Mouse (Mus musculus) intestine, embryonic 16.5 days (tissue): ENCODE results near the gene Best3. TPM values are rescaled to one million over a fixed set of nuclear protein-coding genes. Genes with fewer than 3 reads are reported as not detected.

Experiments used
- ATAC-seq: fragments of 200-750 bp; cut with Nextera tagmentation; 2 replicates; pipeline ENCODE4 v1.8.0; 2017; ENCODE audit warnings: moderate TSS enrichment, moderate library complexity
- H3K27ac ChIP-seq: fragments of 300-500 bp; sonication (generic); 2 replicates; pipeline ENCODE4 v1.5.1; 2014; ENCODE audit warnings: mild to moderate bottlenecking, low read length
- H3K27me3 ChIP-seq: fragments of 300-500 bp; sonication (generic); replicated peaks from 2 replicates; pipeline ENCODE4 v1.6.1; 2014; ENCODE audit warnings: low read length, control low read depth, mixed read lengths; ENCODE audit not compliant: control insufficient read depth, insufficient read depth
- H3K36me3 ChIP-seq: fragments of 300-500 bp; sonication (generic); 2 replicates; pipeline ENCODE4 v1.6.1; 2014; ENCODE audit warnings: low read length, control low read depth; ENCODE audit not compliant: control insufficient read depth, insufficient read depth
- H3K4me1 ChIP-seq: fragments of 300-500 bp; sonication (generic); 2 replicates; pipeline ENCODE4 v1.6.1; 2014; ENCODE audit warnings: low read length, control low read depth, mixed read lengths; ENCODE audit not compliant: control insufficient read depth, insufficient read depth
- H3K4me2 ChIP-seq: fragments of 300-500 bp; sonication (generic); 2 replicates; pipeline ENCODE4 v1.6.1; 2014; ENCODE audit warnings: low read depth, low read length, control low read depth
- H3K4me3 ChIP-seq: fragments of 300-500 bp; sonication (generic); 2 replicates; pipeline ENCODE4 v1.5.1; 2014; ENCODE audit warnings: mild to moderate bottlenecking, low read length
- H3K9ac ChIP-seq: fragments of 300-500 bp; sonication (generic); 2 replicates; pipeline ENCODE4 v1.6.1; 2014; ENCODE audit warnings: low read depth, low read length
- H3K9me3 ChIP-seq: fragments of 300-500 bp; sonication (generic); 2 replicates; pipeline ENCODE4 v1.6.1; 2016; ENCODE audit warnings: low read length, control low read depth; ENCODE audit not compliant: control insufficient read depth
- WGBS: fragments of 180-500 bp; shearing (Covaris S2); extraction: QIAGEN DNeasy Blood & Tissue Kit; methylation state at CpG from one replicate; pipeline ENCODE4 v1.1.7; 2014; 5-methylcytosine and 5-hydroxymethylcytosine counted together
- polyA plus RNA-seq: library from polyadenylated mRNA; unstranded; fragments of >200 nt; fragmentation: Nextera tagmentation; extraction: Ambion mirVana; gene quantifications from 2 replicates; pipeline ENCODE4 v1.2.1, GENCODE M21; 2015

Best3 gene
- polyA plus RNA-seq = not detected in 2 replicates

GRCm38 (mm10) chr10:116986264-116987082 is at the start of gene Best3:
Gene Best3 (plus strand): TSS chr10:116986314.
- 54% methylated on average over 21 of the region's 21 CpGs for WGBS
- Histone ChIP-seq H3K9ac (no peak within 1 kb of the TSS), H3K4me2 (no peak within 1 kb of the TSS), H3K27me3 (no peaks in the 10 kb centered on the region), H3K36me3 (no peaks in the 10 kb centered on the region), H3K9me3 (no peaks in the 10 kb centered on the region), H3K27ac (no peak within 1 kb of the TSS), H3K4me1 (no peaks in the 10 kb centered on the region), H3K4me3 (no peak within 1 kb of the TSS)
- ATAC-seq = no peak

GRCm38 (mm10) chr10:116943025-116943424 is 43.1 kb upstream of the Best3 start:
- Histone ChIP-seq H3K9me3 (no peaks in the 10 kb centered on the region), H3K4me1 (peaks cover 2% of the 10 kb centered on the region; the same call in 1 of the 2 replicates), H3K36me3 (peaks cover 17% of the 10 kb centered on the region), H3K9ac (no peak overlapping the region), H3K27ac (no peak overlapping the region), H3K4me2 (no peak overlapping the region), H3K27me3 (no peaks in the 10 kb centered on the region), H3K4me3 (no peak overlapping the region)
- WGBS = 96% methylated on average over 6 of the region's 6 CpGs
- ATAC-seq = no peak

- Histone ChIP-seq H3K9me3 (no peaks in the 10 kb centered on the region), H3K4me1 (peaks cover 4% of the 10 kb centered on the region; the same call in 1 of the 2 replicates), H3K9ac (no peak overlapping the region), H3K4me3 (no peak overlapping the region), H3K36me3 (peaks cover 9% of the 10 kb centered on the region), H3K27ac (no peak overlapping the region), H3K27me3 (no peaks in the 10 kb centered on the region), H3K4me2 (no peak overlapping the region)
- no peak for ATAC-seq
- 82% methylated on average over 3 of the region's 3 CpGs for WGBS
Measured at GRCm38 (mm10) chr10:116944144-116944543, 42.0 kb upstream of the Best3 start.

GRCm38 (mm10) chr10:116944940-116945339 is 41.2 kb upstream of the Best3 start:
- H3K4me3 ChIP-seq = no peak overlapping the region
- no peak overlapping the region for H3K27ac ChIP-seq
- peaks cover 8% of the 10 kb centered on the region; the same call in 1 of the 2 replicates for H3K36me3 ChIP-seq
- H3K9me3 ChIP-seq = no peaks in the 10 kb centered on the region
- H3K27me3 ChIP-seq = no peaks in the 10 kb centered on the region
- ATAC-seq = no peak
- H3K9ac ChIP-seq = no peak overlapping the region
- H3K4me2 ChIP-seq = no peak overlapping the region
- H3K4me1 ChIP-seq = peaks cover 4% of the 10 kb centered on the region; the same call in 1 of the 2 replicates
- WGBS = 70% methylated on average over 10 of the region's 10 CpGs

GRCm38 (mm10) chr10:116948414-116948813 is 37.7 kb upstream of the Best3 start:
- Histone ChIP-seq H3K27ac (no peak overlapping the region), H3K4me2 (peak overlapping the region; percentile 69)
- ATAC-seq = no peak

GRCm38 (mm10) chr10:116949111-116950008 is 36.8 kb upstream of the Best3 start:
- Histone ChIP-seq H3K4me3 (peak overlapping the region; percentile 69), H3K4me2 (peak overlapping the region; percentile 69), H3K9me3 (peaks cover 3% of the 10 kb centered on the region; the same call in 1 of the 2 replicates), H3K36me3 (no peaks in the 10 kb centered on the region), H3K9ac (peak overlapping the region; percentile 81), H3K27me3 (no peaks in the 10 kb centered on the region), H3K27ac (peak overlapping the region; percentile 89), H3K4me1 (peaks cover 7% of the 10 kb centered on the region; the same call in 1 of the 2 replicates)
- 2% methylated on average over 36 of the region's 44 CpGs for WGBS
- peak; percentile 29 for ATAC-seq

More at GRCm38 (mm10) chr10:116948414-116948813, 37.7 kb upstream of the Best3 start:
- 57% methylated on average over 9 of the region's 9 CpGs for WGBS
- H3K4me3 ChIP-seq = peak overlapping the region; percentile 69
- H3K27me3 ChIP-seq = no peaks in the 10 kb centered on the region
- H3K36me3 ChIP-seq = no peaks in the 10 kb centered on the region
- peaks cover 3% of the 10 kb centered on the region; the same call in 1 of the 2 replicates for H3K9me3 ChIP-seq
- peaks cover 7% of the 10 kb centered on the region; the same call in 1 of the 2 replicates for H3K4me1 ChIP-seq
- no peak overlapping the region for H3K9ac ChIP-seq

- H3K27ac ChIP-seq = peak within 1 kb of the TSS; percentile 89
- WGBS = 1% methylated on average over 42 of the region's 103 CpGs
- H3K27me3 ChIP-seq = no peaks in the 10 kb centered on the region
- H3K4me3 ChIP-seq = peak within 1 kb of the TSS; percentile 69
- peaks cover 7% of the 10 kb centered on the region; the same call in 1 of the 2 replicates for H3K4me1 ChIP-seq
- H3K36me3 ChIP-seq = no peaks in the 10 kb centered on the region
- peak within 1 kb of the TSS; percentile 81 for H3K9ac ChIP-seq
- H3K4me2 ChIP-seq = peak within 1 kb of the TSS; percentile 69
- H3K9me3 ChIP-seq = peaks cover 3% of the 10 kb centered on the region; the same call in 1 of the 2 replicates
- peak; percentile 91 for ATAC-seq
Measured at GRCm38 (mm10) chr10:116950009-116950769, 35.9 kb upstream of the Best3 start, which contains the start of gene Rab3ip. Gene Rab3ip (minus strand): TSS chr10:116950769.

GRCm38 (mm10) chr10:116950886-116951285 is 35.2 kb upstream of the Best3 start:
- 16% methylated on average over 5 of the region's 5 CpGs for WGBS
- Histone ChIP-seq H3K36me3 (no peaks in the 10 kb centered on the region), H3K4me1 (peaks cover 7% of the 10 kb centered on the region; the same call in 1 of the 2 replicates), H3K9me3 (peaks cover 5% of the 10 kb centered on the region), H3K9ac (peak overlapping the region; percentile 49), H3K4me2 (peak overlapping the region; percentile 60), H3K4me3 (peak overlapping the region; percentile 69), H3K27me3 (no peaks in the 10 kb centered on the region), H3K27ac (no peak overlapping the region)
- ATAC-seq = no peak
